Mouse (Mus musculus): ENCODE data around the gene AW209491. TPM values are rescaled to one million over a fixed set of nuclear protein-coding genes. Genes with fewer than 3 reads are reported as not detected.

The AW209491 gene
- 14.5 and 16.1 TPM in 2 replicates for polyA plus RNA-seq (2015; fragmentation: Nextera tagmentation; extraction: Ambion mirVana)

DNA sequence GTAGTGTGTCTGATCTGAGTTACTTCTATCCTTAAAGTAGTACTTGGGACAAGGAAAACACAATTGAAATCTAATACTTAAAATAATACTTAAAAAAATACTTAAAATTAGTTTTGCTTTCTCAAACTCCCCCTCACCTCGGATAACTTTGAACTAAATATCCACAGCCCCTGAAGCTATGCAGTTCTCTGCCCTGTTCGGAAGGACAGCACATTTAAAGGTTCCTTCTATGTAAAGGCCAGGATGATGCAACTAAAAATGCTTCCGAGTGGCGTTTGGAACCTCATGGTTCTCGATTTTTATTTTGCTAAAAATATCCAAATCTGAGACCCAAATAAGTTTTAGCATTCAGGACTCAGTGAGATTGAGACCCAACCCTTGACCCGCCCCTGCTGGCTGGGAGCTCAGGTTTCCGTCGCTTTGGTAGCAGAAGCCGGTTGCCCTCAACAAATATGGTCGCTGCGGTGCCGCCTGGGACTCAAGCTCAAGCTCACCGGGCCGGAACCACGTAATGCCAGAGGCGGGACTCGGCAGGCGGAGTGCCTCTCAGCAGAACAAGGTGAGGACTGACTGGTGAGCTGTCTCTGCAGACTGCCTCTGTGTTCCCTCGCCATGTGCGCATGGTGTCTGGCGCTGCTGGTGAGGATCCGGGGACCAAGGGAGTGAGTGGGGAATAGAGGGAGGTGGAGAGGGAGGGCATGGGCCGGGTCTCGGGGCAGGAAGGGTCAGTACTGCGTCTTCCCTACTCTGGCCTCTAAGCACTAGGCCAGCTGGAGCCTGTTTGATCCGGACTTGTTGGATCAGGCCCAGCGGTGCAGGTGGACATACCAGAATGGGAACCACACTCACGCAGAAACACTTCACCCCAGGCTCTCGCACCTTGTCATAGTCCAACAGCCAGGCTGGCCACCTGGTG, at the start of gene AW209491:
AW209491 (plus strand) TSS at position 429 of the 916 bp plus-strand sequence.

DNA sequence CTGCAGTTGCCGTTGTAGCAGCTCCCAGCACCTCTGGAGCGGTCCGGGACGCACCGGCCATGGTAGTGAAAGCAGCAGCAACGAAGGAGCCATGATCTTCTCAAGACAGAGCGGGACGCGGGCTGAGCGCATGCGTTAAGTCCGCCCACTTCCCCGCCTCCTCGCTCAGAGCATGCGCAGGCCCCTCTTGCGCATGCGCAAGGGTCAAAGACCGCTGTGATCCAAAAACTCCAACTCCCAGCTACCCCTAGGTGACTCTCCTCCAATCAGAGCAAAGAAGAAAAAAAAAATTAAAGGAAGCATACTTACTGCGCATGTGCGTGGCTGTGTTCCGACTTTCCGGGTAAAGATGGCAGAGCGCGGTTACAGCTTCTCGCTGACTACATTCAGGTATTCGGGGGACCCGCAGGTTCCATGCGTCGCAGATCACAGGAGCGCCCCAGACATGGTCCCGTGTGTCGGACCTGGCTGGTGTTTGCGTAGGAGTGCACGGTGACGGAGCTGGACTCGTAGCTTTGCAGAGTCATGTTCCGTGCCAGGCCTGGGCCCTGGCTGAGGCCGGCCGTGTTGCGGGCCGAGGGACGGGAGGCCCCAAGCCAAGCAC, 16.9 kb upstream of the AW209491 start, which contains the start of the genes Mrpl32 and Psma2:
Mrpl32 (minus strand) TSS at position 240 of the 604 bp plus-strand sequence.
Psma2 (plus strand) TSS at position 315 of the 604 bp plus-strand sequence.

Other genes starting within 250 kb of the AW209491 start
- gene Hecw1, start 106.9 kb upstream of the AW209491 start, polyA plus RNA-seq (2015; fragmentation: Nextera tagmentation; extraction: Ambion mirVana), result not detected in 2 replicates
- 93.7 and 112 TPM in 2 replicates for gene Mrpl32, start 17.0 kb upstream of the AW209491 start, polyA plus RNA-seq (2015; fragmentation: Nextera tagmentation; extraction: Ambion mirVana)
- 150 and 166 TPM in 2 replicates for gene Psma2, start 16.9 kb upstream of the AW209491 start, polyA plus RNA-seq (2015; fragmentation: Nextera tagmentation; extraction: Ambion mirVana)

Measured in urinary bladder, postnatal 0 days (tissue).